Mouse (Mus musculus) 3134 (cell line): ENCODE data around the gene Olfr683.
"Not testable (repeated sequence)": the region's sequence is repeated elsewhere in the genome, so short reads cannot be mapped to it uniquely, and the experiment has no call there.

Experiments used
- DNase-seq: peaks from one replicate; pipeline ENCODE4 v3.0.0-alpha.2; 2011; ENCODE audit warnings: low spot score; ENCODE audit not compliant: insufficient read length; ENCODE audit errors: extremely low read depth

Gene Olfr683

GRCm38 (mm10) chr7:105146912-105147311, at the start of gene Olfr683:
Gene Olfr683, minus strand, starts transcription at chr7:105147012.
- no peak for DNase-seq

GRCm38 (mm10) chr7:105185912-105186311, 39.1 kb upstream of the Olfr683 start, which contains the start of gene Olfr685:
Gene Olfr685, minus strand, starts transcription at chr7:105186012.
- no peak for DNase-seq

GRCm38 (mm10) chr7:105170773-105171172, 24.0 kb upstream of the Olfr683 start:
- DNase-seq: peak; percentile 6

DNA sequence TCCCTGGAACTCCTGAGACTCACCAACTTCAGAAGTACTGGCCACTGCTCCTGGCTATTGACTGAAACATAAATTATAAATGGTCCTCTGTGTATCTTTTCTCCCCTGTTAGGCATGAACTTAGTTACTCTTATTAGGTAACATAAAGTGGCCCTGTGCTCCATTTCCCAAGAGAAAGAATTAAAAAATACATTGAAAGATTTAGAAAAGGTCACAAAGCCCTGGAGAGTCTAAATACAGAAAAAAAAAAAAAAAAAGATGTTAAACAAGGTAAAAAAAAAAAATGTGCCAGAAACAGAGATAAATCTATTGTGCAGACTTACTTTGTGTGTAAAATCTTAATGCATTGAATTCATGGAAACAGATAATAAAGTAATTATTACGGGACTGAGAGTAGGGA, 16.7 kb upstream of the Olfr683 start, which contains the start of gene Olfr684:
Gene Olfr684 (minus strand): TSS at position 101 of the 400 bp plus-strand sequence.
- no peak for DNase-seq

- DNase-seq: no peak
Measured at GRCm38 (mm10) chr7:105141275-105141674, 5.5 kb downstream of the Olfr683 start.

- no peak for DNase-seq
Measured at GRCm38 (mm10) chr7:105116536-105116935, 30.3 kb downstream of the Olfr683 start, which contains the start of gene Olfr681. Gene Olfr681, plus strand, starts transcription at chr7:105116836.

GRCm38 (mm10) chr7:105092717-105093116, 54.1 kb downstream of the Olfr683 start, which contains the start of gene Olfr680-ps1:
Gene Olfr680-ps1, minus strand, starts transcription at chr7:105092817.
- DNase-seq: not testable (repeated sequence)
